Mouse (Mus musculus): Measurements from ENCODE around the gene Tbc1d8. TPM values are rescaled to one million over a fixed set of nuclear protein-coding genes. Genes with fewer than 3 reads are reported as not detected.
A peak's percentile ranks its signal among the peaks of the same experiment; 100 is the strongest.

Gene Tbc1d8
- total and polyA plus RNA-seq, 3 experiments = 1.5 to 2.4 TPM; not detected in 1

- Histone ChIP-seq H3K27me3 (ENCODE audit: control insufficient read depth in 1 of 2, insufficient read depth in 2 of 2, low read length in 2 of 2) (no peaks in the 10 kb centered on the region), H3K4me1 (ENCODE audit: control insufficient read depth in 1 of 2, insufficient read depth in 2 of 2, low read length in 2 of 2) (peaks cover 18 to 20% of the 10 kb centered on the region in 2 experiments)
- no peak for TF ChIP-seq ELF1 (IDR thresholded peaks at IDR 0.05; ENCODE audit: low read depth, low read length)
These were observed 30.3 kb downstream of the Tbc1d8 start for GRCm38 (mm10) chr1:39448238-39448637.

DNA sequence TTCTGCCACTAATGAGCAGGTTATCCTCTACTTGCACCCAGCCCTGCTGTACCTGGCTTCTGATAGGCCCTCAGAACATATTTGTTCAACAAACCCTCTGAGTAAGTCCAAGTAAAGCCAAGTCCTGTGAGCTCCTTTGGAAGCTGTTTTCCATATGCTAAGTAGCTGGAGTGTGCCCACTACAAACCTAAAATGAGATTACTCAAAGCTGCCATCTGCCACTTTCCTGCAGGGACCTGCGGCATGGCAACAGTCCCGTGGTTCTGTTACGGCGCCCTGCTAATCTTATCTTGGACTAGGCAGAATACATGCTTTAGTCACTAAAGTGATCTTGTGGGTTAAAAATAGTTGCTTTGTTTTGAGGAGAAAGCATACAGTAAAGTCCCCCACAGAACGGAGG lies 32.4 kb downstream of the Tbc1d8 start:
- H3K27me3 ChIP-seq (ENCODE audit: control insufficient read depth in 1 of 2, insufficient read depth in 2 of 2, low read length in 2 of 2) = no peaks in the 10 kb centered on the region
- H3K27ac ChIP-seq (ENCODE audit: control insufficient read depth, low read depth, low read length) = no peak overlapping the region
- peak; percentile 46 for DNase-seq (ENCODE audit: low read depth, low spot score)
- no peak overlapping the region for H3K9ac ChIP-seq (ENCODE audit: control insufficient read depth, low read depth, low read length, poor library complexity, severe bottlenecking)
- H3K36me3 ChIP-seq (ENCODE audit: control insufficient read depth in 1 of 2, insufficient read depth in 2 of 2, low read length in 2 of 2) = peaks cover 0 to 2% of the 10 kb centered on the region in 2 experiments; a peak in 1 of 4 replicates
- H3K4me1 ChIP-seq (ENCODE audit: control insufficient read depth in 1 of 2, insufficient read depth in 2 of 2, low read length in 2 of 2) = peaks cover 14 to 15% of the 10 kb centered on the region in 2 experiments
- no peaks in the 10 kb centered on the region for H3K9me3 ChIP-seq (replicated peaks; ENCODE audit: insufficient read depth, low read length)
- 0 out of 4 replicates have a peak overlapping the region, but pooled peaks of 1 of the 2 experiments have one; percentile 3 for H3K4me3 ChIP-seq (ENCODE audit: control insufficient read depth in 1 of 2, insufficient read depth in 1 of 2, low read depth in 2 of 2, low read length in 2 of 2)
- H3K79me2 ChIP-seq (ENCODE audit: control insufficient read depth, insufficient read depth, low read length, poor library complexity) = no peaks in the 10 kb centered on the region
- TF ChIP-seq ZNF384 (IDR thresholded peaks at IDR 0.05; ENCODE audit: low read depth, low read length) (no peak), MYB (IDR thresholded peaks at IDR 0.05; ENCODE audit: low read depth, low read length) (no peak), RCOR1 (IDR thresholded peaks at IDR 0.05; ENCODE audit: low read depth, low read length) (no peak), MAZ (IDR thresholded peaks at IDR 0.05; ENCODE audit: low read depth, low read length) (no peak), POLR2AphosphoS2 (IDR thresholded peaks at IDR 0.05; ENCODE audit: low read length) (no peak), USF2 (IDR thresholded peaks at IDR 0.05; ENCODE audit: borderline replicate concordance in 1 of 2, insufficient read depth in 1 of 2, low read depth in 1 of 2, low read length in 2 of 2) (no peak), MYC (IDR thresholded peaks at IDR 0.05; ENCODE audit: low read depth, low read length) (no peak), ZC3H11A (IDR thresholded peaks at IDR 0.05; ENCODE audit: low read depth, low read length) (no peak), NRF1 (IDR thresholded peaks at IDR 0.05; ENCODE audit: insufficient read depth, low read depth, low read length, poor library complexity, severe bottlenecking) (no peak), CHD1 (IDR thresholded peaks at IDR 0.05; ENCODE audit: low read depth, low read length) (no peak), MAFK (IDR thresholded peaks at IDR 0.05; ENCODE audit: borderline replicate concordance, low read depth, low read length) (no peak), JUND (IDR thresholded peaks at IDR 0.05; ENCODE audit: low read depth, low read length) (no peak), BHLHE40 (IDR thresholded peaks at IDR 0.05; ENCODE audit: borderline replicate concordance, low read depth, low read length) (peak; percentile 48; the same call in 1 of the 2 replicates), SMC3 (IDR thresholded peaks at IDR 0.05; ENCODE audit: low read depth, low read length) (no peak), CHD2 (IDR thresholded peaks at IDR 0.05; ENCODE audit: low read length) (no peak), MEF2A (IDR thresholded peaks at IDR 0.05; ENCODE audit: extremely low read depth, insufficient replicate concordance, low read depth, low read length, poor library complexity, severe bottlenecking) (peak; percentile 86; the same call in 1 of the 2 replicates), EP300 (IDR thresholded peaks at IDR 0.05; ENCODE audit: low read depth in 1 of 2, low read length in 2 of 2) (peak; percentile 69 to 77), RAD21 (IDR thresholded peaks at IDR 0.05; ENCODE audit: low read depth, low read length) (no peak), GABPA (IDR thresholded peaks at IDR 0.05; ENCODE audit: low read depth, low read length) (no peak), UBTF (IDR thresholded peaks at IDR 0.05; ENCODE audit: borderline replicate concordance, insufficient read depth, low read depth, low read length) (no peak), POLR2AphosphoS5 (IDR thresholded peaks at IDR 0.05; ENCODE audit: borderline replicate concordance, low read depth, low read length) (no peak), ZMIZ1 (IDR thresholded peaks at IDR 0.05; ENCODE audit: low read depth, low read length) (no peak), POLR2A (IDR thresholded peaks at IDR 0.05; ENCODE audit: control insufficient read depth in 1 of 2, insufficient read depth in 1 of 2, low read depth in 1 of 2, low read length in 2 of 2, poor library complexity in 1 of 2) (no peak), MAX (IDR thresholded peaks at IDR 0.05; ENCODE audit: low read length) (no peak), KAT2A (conservative IDR thresholded peaks at IDR 0.05; ENCODE audit: low read depth, low read length) (no peak), E2F4 (IDR thresholded peaks at IDR 0.05; ENCODE audit: borderline replicate concordance, low read depth, low read length) (no peak), ETS1 (IDR thresholded peaks at IDR 0.05; ENCODE audit: low read depth, low read length) (peak; percentile 73), MXI1 (IDR thresholded peaks at IDR 0.05; ENCODE audit: low read depth, low read length) (peak; percentile 68), TCF12 (IDR thresholded peaks at IDR 0.05; ENCODE audit: low read depth, low read length) (peak; percentile 78), ZKSCAN1 (IDR thresholded peaks at IDR 0.05; ENCODE audit: low read depth, low read length) (no peak)

More at GRCm38 (mm10) chr1:39448238-39448637, 30.3 kb downstream of the Tbc1d8 start:
- Histone ChIP-seq H3K27ac (ENCODE audit: control insufficient read depth, low read depth, low read length) (no peak overlapping the region), H3K9ac (ENCODE audit: control insufficient read depth, low read depth, low read length, poor library complexity, severe bottlenecking) (no peak overlapping the region), H3K4me3 (ENCODE audit: control insufficient read depth in 1 of 2, insufficient read depth in 1 of 2, low read depth in 2 of 2, low read length in 2 of 2) (no peak overlapping the region), H3K79me2 (ENCODE audit: control insufficient read depth, insufficient read depth, low read length, poor library complexity) (no peaks in the 10 kb centered on the region), H3K36me3 (ENCODE audit: control insufficient read depth in 1 of 2, insufficient read depth in 2 of 2, low read length in 2 of 2) (peaks cover 0 to 4% of the 10 kb centered on the region in 2 experiments; a peak in 2 of 4 replicates), H3K9me3 (replicated peaks; ENCODE audit: insufficient read depth, low read length) (no peaks in the 10 kb centered on the region)
- DNase-seq (ENCODE audit: low read depth, low spot score) = no peak
